Mouse (Mus musculus) kidney, adult 2 months (tissue): ENCODE results near the gene Dpt. TPM values are rescaled to one million over a fixed set of nuclear protein-coding genes. Genes with fewer than 3 reads are reported as not detected.

Experiments used
- DNase-seq: peaks from one replicate; pipeline ENCODE4 v3.0.0; 2021
- H3K27ac ChIP-seq: fragments of 200-500 bp; 2 replicates; pipeline ENCODE4 v1.5.1; 2012; ENCODE audit warnings: low read depth, low read length, control low read depth, inconsistent platforms; ENCODE audit not compliant: insufficient read depth
- H3K27me3 ChIP-seq: fragments of 200-500 bp; replicated peaks from 2 replicates; pipeline ENCODE4 v1.6.1; 2012; ENCODE audit warnings: mild to moderate bottlenecking, moderate library complexity, low read length, inconsistent platforms; ENCODE audit not compliant: control insufficient read depth, insufficient read depth
- H3K36me3 ChIP-seq: fragments of 200-500 bp; 2 replicates; pipeline ENCODE4 v1.6.1; 2012; ENCODE audit warnings: mild to moderate bottlenecking, moderate library complexity, low read length, inconsistent platforms; ENCODE audit not compliant: control insufficient read depth, insufficient read depth
- H3K4me1 ChIP-seq: fragments of 200-500 bp; 2 replicates; pipeline ENCODE4 v1.6.1; 2011; ENCODE audit warnings: low read length; ENCODE audit not compliant: control insufficient read depth, insufficient read depth
- H3K4me3 ChIP-seq: fragments of 200-500 bp; 2 replicates; pipeline ENCODE4 v1.5.1; 2011; ENCODE audit warnings: mild to moderate bottlenecking, low read depth, low read length, control low read depth; ENCODE audit not compliant: insufficient read depth
- CTCF ChIP-seq: fragments of 200-500 bp; conservative IDR thresholded peaks from 2 replicates; pipeline ENCODE4 v1.5.1; 2011; ENCODE audit warnings: low read depth, mild to moderate bottlenecking, control low read depth, low read length, moderate library complexity, mixed read lengths; ENCODE audit not compliant: insufficient read depth, insufficient read length
- POLR2A ChIP-seq: fragments of 200-500 bp; IDR thresholded peaks from one replicate; pipeline ENCODE4 v1.6.1; 2011; ENCODE audit warnings: low read depth, low read length, control low read depth
- WGBS: fragments of 180-500 bp; shearing (Covaris S2); methylation state at CpG from one replicate; pipeline ENCODE4 v1.1.7; 2018; 5-methylcytosine and 5-hydroxymethylcytosine counted together
- polyA plus RNA-seq: library from polyadenylated mRNA; depleted of rRNA; stranded (reverse); fragments of >200 nt; gene quantifications from 2 replicates; pipeline ENCODE4 v1.2.3, GENCODE M21; 2012

Gene Dpt
- polyA plus RNA-seq, 1 experiment = 9.8 TPM

DNA sequence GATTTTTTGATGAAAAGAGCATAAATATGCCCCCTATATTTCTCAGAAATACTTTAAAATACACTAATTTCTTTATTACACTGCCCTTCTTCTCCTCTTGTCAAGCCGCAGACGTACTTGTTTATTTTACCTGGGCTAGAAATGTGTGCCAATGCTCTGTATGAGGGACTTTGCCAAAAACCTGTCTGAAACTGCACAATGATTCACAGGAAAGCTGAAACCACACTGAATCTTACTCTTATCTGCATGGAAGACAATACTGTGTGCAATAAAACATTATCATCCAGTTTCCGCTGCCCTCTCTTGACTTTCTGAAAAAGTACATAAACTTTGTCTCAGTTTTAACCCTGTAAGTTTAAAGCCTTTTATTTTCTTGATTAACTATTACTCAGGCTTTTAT, 20.9 kb downstream of the Dpt start:
- DNase-seq = no peak
- Histone ChIP-seq H3K27me3 (no peaks in the 10 kb centered on the region), H3K27ac (no peak overlapping the region), H3K36me3 (no peaks in the 10 kb centered on the region), H3K4me3 (no peak overlapping the region), H3K4me1 (no peaks in the 10 kb centered on the region)
- WGBS = 66% methylated on average over 3 of the region's 3 CpGs
- TF ChIP-seq POLR2A = no peak
- no peak for TF ChIP-seq CTCF

GRCm38 (mm10) chr1:164821307-164821706, 24.9 kb downstream of the Dpt start:
- TF ChIP-seq CTCF = no peak
- H3K4me3 ChIP-seq = no peak overlapping the region
- H3K4me1 ChIP-seq = no peaks in the 10 kb centered on the region
- DNase-seq = no peak
- H3K27me3 ChIP-seq = no peaks in the 10 kb centered on the region
- 89% methylated on average over 1 of the region's 1 CpGs for WGBS
- H3K27ac ChIP-seq = no peak overlapping the region
- H3K36me3 ChIP-seq = no peaks in the 10 kb centered on the region

DNA sequence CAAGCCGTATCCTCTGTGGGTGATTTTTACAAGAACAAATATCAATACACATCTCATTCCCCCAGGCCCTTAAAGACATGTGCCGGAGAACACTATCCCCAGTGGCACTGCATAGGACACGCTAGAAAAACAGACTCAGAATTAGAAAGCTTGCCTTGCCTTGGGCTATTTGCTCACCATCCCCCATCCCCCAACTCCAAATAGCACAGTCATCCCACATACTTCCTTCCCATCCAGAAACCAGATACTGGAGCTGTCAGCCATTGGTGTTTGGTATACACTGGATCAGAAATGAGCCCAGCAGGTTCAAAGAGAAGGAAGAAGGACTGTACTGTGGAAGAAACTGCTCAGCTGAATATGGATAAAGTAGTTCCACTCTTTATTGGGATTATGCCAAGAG, 25.4 kb downstream of the Dpt start:
- no peaks in the 10 kb centered on the region for H3K4me1 ChIP-seq
- H3K27ac ChIP-seq = no peak overlapping the region
- no peak for TF ChIP-seq POLR2A
- TF ChIP-seq CTCF = no peak
- no peak for DNase-seq
- H3K36me3 ChIP-seq = no peaks in the 10 kb centered on the region
- no peak overlapping the region for H3K4me3 ChIP-seq
- H3K27me3 ChIP-seq = no peaks in the 10 kb centered on the region
- WGBS = 70% methylated on average over 3 of the region's 3 CpGs

DNA sequence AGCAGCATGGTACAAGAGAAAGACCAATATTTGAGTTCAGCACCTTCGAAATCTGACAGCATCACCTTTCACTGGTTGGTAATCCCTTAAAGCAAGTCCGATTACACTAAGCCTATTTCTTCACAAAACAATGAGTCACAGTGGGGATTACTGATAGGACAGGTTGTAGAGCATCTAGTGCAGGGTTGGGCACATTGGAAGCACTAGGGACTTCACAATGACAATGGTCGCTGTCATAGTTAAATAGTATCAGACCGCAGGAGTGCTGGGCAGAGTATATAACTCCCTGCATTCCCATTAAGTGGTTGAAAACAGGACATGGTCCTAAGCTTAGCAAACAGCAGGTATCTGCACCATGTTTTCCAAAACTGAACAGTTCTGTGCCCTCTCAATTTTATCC, 25.8 kb downstream of the Dpt start:
- no peaks in the 10 kb centered on the region for H3K4me1 ChIP-seq
- WGBS = 92% methylated on average over 4 of the region's 4 CpGs
- no peaks in the 10 kb centered on the region for H3K36me3 ChIP-seq
- no peak overlapping the region for H3K4me3 ChIP-seq
- no peak for DNase-seq
- H3K27me3 ChIP-seq = no peaks in the 10 kb centered on the region
- TF ChIP-seq CTCF (no peak), POLR2A (no peak)
- H3K27ac ChIP-seq = no peak overlapping the region

GRCm38 (mm10) chr1:164824896-164825295, 28.5 kb downstream of the Dpt start:
- DNase-seq = no peak
- 71% methylated on average over 2 of the region's 2 CpGs for WGBS
- no peak overlapping the region for H3K27ac ChIP-seq
- no peaks in the 10 kb centered on the region for H3K27me3 ChIP-seq
- no peaks in the 10 kb centered on the region for H3K36me3 ChIP-seq
- TF ChIP-seq POLR2A (no peak), CTCF (no peak)
- H3K4me1 ChIP-seq = no peaks in the 10 kb centered on the region
- no peak overlapping the region for H3K4me3 ChIP-seq

- TF ChIP-seq POLR2A (no peak), CTCF (no peak)
- Histone ChIP-seq H3K4me1 (no peaks in the 10 kb centered on the region), H3K27me3 (no peaks in the 10 kb centered on the region), H3K27ac (no peak overlapping the region), H3K4me3 (no peak overlapping the region), H3K36me3 (no peaks in the 10 kb centered on the region)
- WGBS = 50% methylated on average over 1 of the region's 1 CpGs
- no peak for DNase-seq
These were observed 33.4 kb downstream of the Dpt start for GRCm38 (mm10) chr1:164829881-164830280.

GRCm38 (mm10) chr1:164832459-164832858, 36.0 kb downstream of the Dpt start:
- 79% methylated on average over 5 of the region's 5 CpGs for WGBS
- no peak overlapping the region for H3K27ac ChIP-seq
- H3K4me1 ChIP-seq = no peaks in the 10 kb centered on the region
- no peak overlapping the region for H3K4me3 ChIP-seq
- H3K36me3 ChIP-seq = no peaks in the 10 kb centered on the region
- H3K27me3 ChIP-seq = no peaks in the 10 kb centered on the region
- no peak for TF ChIP-seq POLR2A
- TF ChIP-seq CTCF = no peak
- DNase-seq = no peak
